Mouse (Mus musculus) CD4-positive, CD25-positive, alpha-beta regulatory T cell, adult 9 weeks (primary cell): ENCODE results near the gene Sgsh. TPM values are rescaled to one million over a fixed set of nuclear protein-coding genes. Genes with fewer than 3 reads are reported as not detected.

Source experiments
- polyA plus RNA-seq: library from polyadenylated mRNA; unstranded; fragments of 100-300 nt; shearing (Covaris generic); gene quantifications from one replicate; pipeline ENCODE4 v1.2.1, GENCODE M21; 2017

Sgsh gene
- 28.7 TPM for polyA plus RNA-seq

GRCm38 (mm10) chr11:119355443-119356385 lies at the start of gene Sgsh, which contains the start of gene Slc26a11:
Gene Sgsh, minus strand, starts transcription at chr11:119355536.
Gene Slc26a11, plus strand, starts transcription at chr11:119355557.

GRCm38 (mm10) chr11:119392800-119393482 lies 37.6 kb upstream of the Sgsh start, which contains the start of gene Rnf213:
Gene Rnf213, plus strand, starts transcription at chr11:119393100.

GRCm38 (mm10) chr11:119307658-119307867 lies 47.8 kb downstream of the Sgsh start, which contains the start of gene Card14:
Gene Card14, plus strand, starts transcription at chr11:119307768.

GRCm38 (mm10) chr11:119299391-119300245 lies 55.7 kb downstream of the Sgsh start, which contains the start of gene Eif4a3:
Gene Eif4a3, minus strand, starts transcription at chr11:119300089.

Other genes starting within 250 kb of the Sgsh start
- 0.93 TPM for gene Tbc1d16, start 127.0 kb downstream of the Sgsh start, polyA plus RNA-seq
- gene Ccdc40, start 127.0 kb downstream of the Sgsh start, polyA plus RNA-seq, result 1.9 TPM
- gene Gaa, start 87.6 kb downstream of the Sgsh start, polyA plus RNA-seq, result 39.7 TPM
- 311 TPM for gene Eif4a3, start 55.4 kb downstream of the Sgsh start, polyA plus RNA-seq
- not detected for gene Card14, start 47.8 kb downstream of the Sgsh start, polyA plus RNA-seq
- gene Slc26a11, start within 50 bp of the Sgsh start, polyA plus RNA-seq, result 21.9 TPM
- gene Rnf213, start 37.6 kb upstream of the Sgsh start, polyA plus RNA-seq, result 24.0 TPM
- gene Endov, start 135.8 kb upstream of the Sgsh start, polyA plus RNA-seq, result 34.9 TPM
- not detected for gene Nptx1, start 192.2 kb upstream of the Sgsh start, polyA plus RNA-seq
- 11.0 TPM for gene Rptor, start 247.4 kb upstream of the Sgsh start, polyA plus RNA-seq